Mouse (Mus musculus) olfactory bulb, adult 2 months (tissue): Measurements from ENCODE around the gene Prss50.

ENCODE experiments used
- CTCF ChIP-seq: fragments of 200-500 bp; IDR thresholded peaks from 2 replicates; pipeline ENCODE4 v1.5.1; 2012; ENCODE audit warnings: low read depth, mild to moderate bottlenecking, low read length, moderate library complexity; ENCODE audit not compliant: insufficient read depth
- POLR2A ChIP-seq: fragments of 200-500 bp; IDR thresholded peaks from 2 replicates; pipeline ENCODE4 v1.6.1; 2012; ENCODE audit warnings: mild to moderate bottlenecking, low read depth, low read length, moderate library complexity; ENCODE audit not compliant: insufficient read depth

DNA sequence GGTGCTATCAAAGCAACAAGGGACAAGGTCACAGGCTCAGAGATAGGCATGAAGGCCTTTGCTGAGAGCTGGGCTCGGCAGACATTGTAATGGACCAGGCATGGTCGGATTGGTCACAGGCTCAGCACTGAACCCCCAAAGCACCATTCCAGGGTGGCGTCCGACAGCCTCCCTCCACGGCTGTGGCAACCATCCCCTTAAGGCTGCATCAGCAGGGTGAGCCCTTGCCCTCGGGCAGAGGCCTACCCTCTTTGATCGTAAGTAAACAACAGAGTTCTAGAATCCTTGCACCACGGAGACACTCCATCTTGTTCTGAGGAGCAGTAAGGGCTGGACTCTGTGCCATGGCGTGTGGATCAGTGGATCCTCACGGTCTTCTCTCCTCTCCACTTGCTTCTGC is 13.6 kb upstream of the Prss50 start, which contains the start of gene Prss46:
- TF ChIP-seq CTCF (no peak), POLR2A (no peak)
